Mouse (Mus musculus) neural tube, embryonic 11.5 days (tissue): ENCODE measurements around the gene Lpar1. TPM values are rescaled to one million over a fixed set of nuclear protein-coding genes. Genes with fewer than 3 reads are reported as not detected.

Experiments
- microRNA-seq: library from miRNA; unstranded; fragments of <30 nt; microRNA quantifications from one replicate; pipeline ENCODE4, GENCODE M21; 2016
- polyA plus RNA-seq: library from polyadenylated mRNA; unstranded; fragments of >200 nt; fragmentation: Nextera tagmentation; extraction: Ambion mirVana; gene quantifications from 2 replicates; pipeline ENCODE4 v1.2.1, GENCODE M21; 2014

Lpar1 gene
- polyA plus RNA-seq, 1 experiment from 2014 or later, result 60.3 TPM

Small RNA genes within 50 kb of the gene (microRNA-seq; reads per million reads assigned to microRNA genes)
- 1.6 reads per million for gene Mir3095

Other genes starting within 250 kb of the Lpar1 start
- gene Olfr267, start 233.8 kb upstream of the Lpar1 start, polyA plus RNA-seq, result not detected in 2 replicates